Mouse (Mus musculus) kidney, adult 2 months (tissue): ENCODE measurements around the gene Eogt.

Experiments
- CTCF ChIP-seq: fragments of 200-500 bp; conservative IDR thresholded peaks from 2 replicates; pipeline ENCODE4 v1.5.1; 2011; ENCODE audit warnings: low read depth, mild to moderate bottlenecking, control low read depth, low read length, moderate library complexity, mixed read lengths; ENCODE audit not compliant: insufficient read depth, insufficient read length
- POLR2A ChIP-seq: fragments of 200-500 bp; IDR thresholded peaks from one replicate; pipeline ENCODE4 v1.6.1; 2011; ENCODE audit warnings: low read depth, low read length, control low read depth

GRCm38 (mm10) chr6:97101958-97102702 is 46.9 kb downstream of the Eogt start:
- TF ChIP-seq CTCF = no peak
- no peak for TF ChIP-seq POLR2A
